Comparison of ENCODE assay signal across 9 mouse cellular contexts in genomic region chr2:27899894-27900293, GRCm38 (mm10). TPM values are rescaled to one million over a fixed set of nuclear protein-coding genes. Genes with fewer than 3 reads are reported as not detected.
DNase-seq lines count a peak whose midpoint lies in the region; ATAC-seq and TF ChIP-seq lines count a peak whose summit lies in the region.
"Had no signal": no experiment of that assay in that cellular context is flagged by ENCODE, and none has a peak within 500 bp of the region (broad histone marks: within the 10 kb centered on the region; RNA-seq: fewer than 3 reads in every experiment).

No protein-coding gene starts in this region.

- H3K36me3 ChIP-seq in liver, postnatal 0 days (replicated peaks; ENCODE audit: insufficient read depth, low read length): no peaks in the 10 kb centered on the region
- H3K36me3 ChIP-seq in stomach, postnatal 0 days (ENCODE audit: control insufficient read depth, insufficient read depth, low read length): no peaks in the 10 kb centered on the region
- no peaks in the 10 kb centered on the region for H3K36me3 ChIP-seq in forebrain, embryonic 15.5 days

- H3K27me3 ChIP-seq in liver, postnatal 0 days (ENCODE audit: insufficient read depth, low read length): no peaks in the 10 kb centered on the region
- no peaks in the 10 kb centered on the region for H3K27me3 ChIP-seq in stomach, postnatal 0 days (ENCODE audit: control insufficient read depth, insufficient read depth, low read length)
- no peaks in the 10 kb centered on the region for H3K27me3 ChIP-seq in forebrain, embryonic 15.5 days

- no peaks in the 10 kb centered on the region for H3K9me3 ChIP-seq in liver, postnatal 0 days (ENCODE audit: low read length)
- H3K9me3 ChIP-seq in stomach, postnatal 0 days (ENCODE audit: control insufficient read depth, low read length): no peaks in the 10 kb centered on the region
- H3K9me3 ChIP-seq in forebrain, embryonic 15.5 days: no peaks in the 10 kb centered on the region
- H3K9me3 ChIP-seq: megakaryocyte, embryonic 14.5 days had no signal

- peak; percentile 84 for TF ChIP-seq CTCF in liver, postnatal 0 days (IDR thresholded peaks at IDR 0.05; ENCODE audit: low read depth)
- peak; percentile 80 for TF ChIP-seq CTCF in stomach, postnatal 0 days (IDR thresholded peaks at IDR 0.05; ENCODE audit: low read depth)

- TF ChIP-seq EP300 in liver, postnatal 0 days (IDR thresholded peaks at IDR 0.05; ENCODE audit: low read depth): no peak
- TF ChIP-seq EP300 in stomach, postnatal 0 days (optimal IDR thresholded peaks at IDR 0.05): no peak

- DNase-seq in gastrocnemius, adult 8-10 months (ENCODE audit: low spot score in 2 of 2): peak; percentile 39 to 42
- DNase-seq in gastrocnemius, postnatal 25 days: no peak
- DNase-seq in urinary bladder, postnatal 25 days (ENCODE audit: low spot score): peak; percentile 38
- no peak for DNase-seq in urinary bladder, postnatal 4 days (ENCODE audit: low spot score in 2 of 2)
- DNase-seq in embryo, embryonic 9.5 days (ENCODE audit: extremely low spot score): peak; percentile 55
- DNase-seq in liver, postnatal 0 days: peak; percentile 72
- DNase-seq in stomach, postnatal 0 days (ENCODE audit: low spot score): peak; percentile 46

- ATAC-seq in liver, postnatal 0 days: no peak
- ATAC-seq in stomach, postnatal 0 days (ENCODE audit: low FRiP score, low TSS enrichment): no peak
- ATAC-seq in forebrain, embryonic 15.5 days (replicated peaks): no peak

- WGBS in liver, postnatal 0 days (ENCODE audit: insufficient replicate concordance): 49% methylated on average over 3 of the region's 3 CpGs
- WGBS in stomach, postnatal 0 days: 56% methylated on average over 3 of the region's 3 CpGs
- 62% methylated on average over 3 of the region's 3 CpGs for WGBS in forebrain, embryonic 15.5 days

- no peak overlapping the region for H3K27ac ChIP-seq in liver, postnatal 0 days (ENCODE audit: low read depth)
- no peak overlapping the region for H3K27ac ChIP-seq in stomach, postnatal 0 days (replicated peaks)
- H3K27ac ChIP-seq in forebrain, embryonic 15.5 days (replicated peaks): no peak overlapping the region

- no peak overlapping the region for H3K9ac ChIP-seq in liver, postnatal 0 days (replicated peaks)
- H3K9ac ChIP-seq in stomach, postnatal 0 days (ENCODE audit: low read length): no peak overlapping the region
- H3K9ac ChIP-seq in forebrain, embryonic 15.5 days (replicated peaks): no peak overlapping the region

- H3K4me3 ChIP-seq in liver, postnatal 0 days (ENCODE audit: low read depth, low read length): no peak overlapping the region
- no peak overlapping the region for H3K4me3 ChIP-seq in stomach, postnatal 0 days (ENCODE audit: low read depth, low read length)
- H3K4me3 ChIP-seq in forebrain, embryonic 15.5 days: no peak overlapping the region
- H3K4me3 ChIP-seq: megakaryocyte, embryonic 14.5 days had no signal

- no peak overlapping the region for H3K4me2 ChIP-seq in liver, postnatal 0 days (ENCODE audit: low read depth, low read length)
- no peak overlapping the region for H3K4me2 ChIP-seq in stomach, postnatal 0 days (replicated peaks; ENCODE audit: low read depth)
- no peak overlapping the region for H3K4me2 ChIP-seq in forebrain, embryonic 15.5 days (replicated peaks)

- H3K4me1 ChIP-seq in liver, postnatal 0 days (ENCODE audit: insufficient read depth): no peaks in the 10 kb centered on the region
- H3K4me1 ChIP-seq in stomach, postnatal 0 days (replicated peaks; ENCODE audit: control insufficient read depth, insufficient read depth): peaks cover 3% of the 10 kb centered on the region
- H3K4me1 ChIP-seq in forebrain, embryonic 15.5 days: no peaks in the 10 kb centered on the region
- H3K4me1 ChIP-seq: megakaryocyte, embryonic 14.5 days had no signal

RNA-seq across cellular contexts. Expression of gene Col5a1, which starts 13.7 kb away (rescaled TPM):
- 1 to 10 TPM; 5.5 to 9.9 (median 7.8) TPM for total RNA-seq in gastrocnemius, adult 8-10 months (2022)
- 10 to 100 TPM; 52.3 to 77.1 TPM for total RNA-seq in gastrocnemius, postnatal 25 days (2021)
- polyA plus RNA-seq in liver, postnatal 0 days (2015; fragmentation: Nextera tagmentation; extraction: Ambion mirVana): 9.5 and 10.9 TPM in 2 replicates
- polyA plus RNA-seq in stomach, postnatal 0 days (2015; fragmentation: Nextera tagmentation; extraction: Ambion mirVana): 68.7 and 69.2 TPM in 2 replicates
- polyA plus RNA-seq in forebrain, embryonic 15.5 days (2015; fragmentation: Nextera tagmentation; extraction: Ambion mirVana): 5.4 and 5.9 TPM in 2 replicates

Comparison
In these comparisons a context has a peak if more than half of its experiments do, and no peak if none do; other contexts are left out.
1. DNase-seq: peak in gastrocnemius, adult 8-10 months (2 of 2), urinary bladder, postnatal 25 days (single experiment), embryo, embryonic 9.5 days (single experiment), liver, postnatal 0 days (single experiment) and stomach, postnatal 0 days (single experiment); none in gastrocnemius, postnatal 25 days (single experiment) and urinary bladder, postnatal 4 days (0 of 2).